Mouse (Mus musculus) thymus, postnatal 4 days (tissue): ENCODE results near the gene Gid8.
"Not testable (repeated sequence)": the region's sequence is repeated elsewhere in the genome, so short reads cannot be mapped to it uniquely, and the experiment has no call there.

Experiments used
- DNase-seq: peaks from one replicate; pipeline ENCODE4 v3.0.0; 2021

Gene Gid8

DNA sequence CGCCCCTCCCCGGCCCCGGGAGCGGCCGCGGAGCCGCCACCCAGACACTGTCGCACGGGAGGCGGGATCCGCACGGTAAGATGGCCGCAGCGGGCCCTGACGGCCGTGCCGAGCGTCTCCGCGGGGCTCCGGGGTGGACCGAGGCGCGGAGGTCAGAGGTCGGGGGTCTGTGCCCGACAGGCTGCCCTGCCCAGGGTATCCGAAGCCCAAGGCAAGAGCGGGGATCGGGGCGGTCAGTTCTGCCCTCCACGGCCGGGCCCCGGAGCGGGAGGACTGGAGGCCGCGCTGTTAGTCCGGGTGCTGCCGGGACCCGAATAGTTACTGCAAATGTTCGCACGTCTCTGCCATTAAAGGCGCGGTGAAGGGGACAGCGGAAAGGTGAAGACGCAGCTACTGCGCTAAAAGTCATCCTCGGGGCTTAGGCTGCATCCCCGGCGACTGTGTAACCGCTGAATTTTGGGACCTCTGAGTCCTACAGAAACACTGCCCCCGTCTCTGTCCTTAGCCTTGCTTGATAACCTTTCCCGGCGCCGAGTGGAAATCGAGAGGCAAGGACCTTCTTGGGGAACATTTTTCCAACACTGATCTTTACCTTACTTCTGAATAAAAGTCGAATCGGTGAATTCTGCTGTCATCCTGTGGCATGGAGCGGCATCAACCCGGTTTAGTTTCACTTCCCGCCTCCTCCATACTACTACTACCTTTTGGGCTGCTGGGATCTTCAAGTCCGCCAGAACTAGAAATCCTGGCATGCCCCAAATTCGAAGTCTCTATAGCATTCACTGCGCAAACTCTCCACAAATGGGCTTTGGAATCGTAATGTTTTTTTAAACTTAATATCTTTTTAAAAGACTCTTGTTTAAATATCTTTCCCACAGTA is 599 bp downstream of the Gid8 start:
- DNase-seq: no peak

DNA sequence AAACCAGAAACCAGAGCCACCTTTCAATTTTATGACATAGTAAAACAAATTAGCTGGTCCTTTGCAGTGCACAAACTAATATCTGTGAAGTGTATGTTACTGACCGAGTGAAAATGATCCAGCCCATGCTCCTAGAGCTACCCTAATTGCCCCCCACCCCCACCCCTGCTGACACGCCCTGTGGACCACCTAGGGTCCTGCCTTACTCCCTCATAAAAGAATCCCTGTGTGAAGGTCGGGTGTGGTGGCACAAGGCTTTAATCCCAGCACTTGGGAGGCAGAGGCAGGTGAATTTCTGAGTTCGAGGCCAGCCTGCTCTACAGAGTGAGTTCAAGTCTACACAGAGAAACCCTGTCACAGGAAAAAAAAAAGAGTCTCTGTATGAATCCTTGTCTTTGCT is 1.6 kb downstream of the Gid8 start:
- DNase-seq: no peak

DNA sequence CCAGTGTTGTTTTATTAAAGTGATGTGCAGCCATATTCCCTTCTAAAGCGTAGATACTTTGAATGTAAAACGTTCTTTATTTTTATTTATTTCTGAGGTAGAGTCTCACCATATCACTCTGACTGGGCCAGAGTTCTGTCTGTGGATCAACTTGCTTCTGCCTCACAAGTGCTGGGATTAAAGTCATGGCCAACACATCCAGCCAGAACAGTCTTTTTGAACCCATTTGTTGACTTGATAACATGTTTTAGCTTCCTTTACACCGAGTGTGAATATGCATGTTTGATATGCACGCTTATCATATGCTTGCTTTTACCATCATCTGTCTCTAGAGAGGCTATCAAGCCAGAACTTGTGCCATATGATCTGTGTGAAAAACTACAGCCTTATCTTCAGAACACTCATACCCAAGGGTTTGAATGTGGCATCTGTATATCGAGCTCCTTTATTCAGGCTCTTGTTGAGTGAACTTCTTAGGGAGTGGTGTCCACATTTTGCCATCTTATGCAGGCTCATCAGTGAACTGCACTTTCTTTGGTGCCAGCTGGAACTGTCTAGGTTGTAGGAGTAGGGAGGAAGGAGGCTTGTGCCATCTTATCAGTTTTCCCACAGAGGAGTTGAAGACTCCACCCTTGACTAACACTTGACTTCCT is 2.2 kb downstream of the Gid8 start:
- no peak for DNase-seq

DNA sequence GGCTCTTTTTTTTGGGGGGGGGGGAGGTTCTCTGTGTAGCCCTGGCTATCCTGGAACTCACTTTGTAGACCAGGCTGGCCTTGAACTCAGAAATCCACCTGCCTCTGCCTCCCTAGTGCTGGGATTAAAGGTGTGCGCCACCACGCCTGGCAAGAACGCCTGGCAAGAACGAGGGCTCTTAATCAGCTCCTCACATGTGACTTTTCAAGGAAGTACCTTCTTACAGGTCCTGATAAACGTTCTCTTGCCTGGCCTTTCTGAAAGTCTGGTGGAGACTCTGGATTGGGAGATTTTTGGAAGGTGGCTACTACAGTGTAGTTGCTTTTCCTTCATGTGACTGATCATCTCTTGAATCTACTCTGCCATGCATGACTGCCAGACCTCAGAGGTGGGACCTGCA is 12.8 kb downstream of the Gid8 start:
- DNase-seq: not testable (repeated sequence)

DNA sequence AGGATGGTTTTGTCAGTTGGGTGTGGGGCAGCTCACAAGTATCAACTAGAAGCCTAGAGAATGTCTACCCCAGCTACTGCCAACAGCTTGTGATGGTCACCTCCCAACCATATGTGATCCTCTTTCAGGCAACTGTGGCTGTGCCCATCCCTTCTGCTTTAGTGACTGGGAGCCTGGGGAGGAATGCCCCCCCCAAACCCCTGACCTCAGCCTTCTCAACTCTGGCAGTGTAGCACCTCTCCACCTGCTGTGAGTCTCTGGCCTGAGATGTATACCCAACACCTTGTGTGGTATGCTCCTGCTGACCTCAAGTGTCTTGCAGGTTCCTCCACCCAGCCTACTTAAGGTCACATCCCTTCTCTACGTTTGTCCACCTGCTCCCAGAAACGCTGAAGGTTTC is 13.9 kb downstream of the Gid8 start:
- no peak for DNase-seq

DNA sequence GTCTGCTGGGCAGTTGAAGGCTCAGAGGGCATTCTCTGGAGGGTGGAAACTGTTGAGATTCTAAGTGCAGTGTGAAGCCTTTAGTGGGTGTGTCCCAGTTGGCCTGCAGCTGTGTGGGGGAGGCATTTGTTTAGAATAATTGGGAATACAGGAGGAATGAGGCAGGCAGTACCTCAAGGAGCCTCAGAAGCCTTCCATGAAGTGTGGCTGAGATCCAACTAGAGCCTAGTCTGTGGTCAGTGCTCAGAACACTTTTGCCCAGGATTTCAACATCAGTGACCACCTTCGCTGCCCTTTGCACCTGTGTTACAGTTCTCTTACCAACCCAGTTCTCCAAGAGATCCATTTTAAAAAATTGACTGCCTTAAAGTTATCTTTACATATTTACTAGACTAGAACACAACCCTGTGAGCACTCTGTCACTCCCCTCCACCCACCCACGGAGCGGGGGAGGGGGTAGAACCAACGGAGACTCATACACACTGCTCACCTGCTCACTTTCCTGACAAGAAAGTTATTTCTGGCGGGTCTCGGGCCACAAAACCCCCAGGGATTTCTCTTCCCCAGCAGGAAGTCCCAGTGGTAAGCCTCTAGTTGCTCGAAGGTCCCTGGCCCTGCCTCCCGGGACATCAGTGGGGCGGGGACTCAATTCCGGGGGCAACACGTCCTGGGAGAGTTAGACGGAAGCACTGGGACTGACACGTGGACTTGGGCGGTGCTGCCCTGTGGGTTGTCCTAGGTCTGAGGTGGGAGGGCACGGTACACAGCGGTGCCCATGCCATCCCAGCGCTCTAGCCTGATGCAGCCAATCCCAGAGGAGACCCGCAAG is 14.9 kb downstream of the Gid8 start, which contains the start of gene Slc17a9:
Gene Slc17a9, plus strand, starts transcription at position 679 of the 829 bp plus-strand sequence.
- DNase-seq: peak; percentile 56

DNA sequence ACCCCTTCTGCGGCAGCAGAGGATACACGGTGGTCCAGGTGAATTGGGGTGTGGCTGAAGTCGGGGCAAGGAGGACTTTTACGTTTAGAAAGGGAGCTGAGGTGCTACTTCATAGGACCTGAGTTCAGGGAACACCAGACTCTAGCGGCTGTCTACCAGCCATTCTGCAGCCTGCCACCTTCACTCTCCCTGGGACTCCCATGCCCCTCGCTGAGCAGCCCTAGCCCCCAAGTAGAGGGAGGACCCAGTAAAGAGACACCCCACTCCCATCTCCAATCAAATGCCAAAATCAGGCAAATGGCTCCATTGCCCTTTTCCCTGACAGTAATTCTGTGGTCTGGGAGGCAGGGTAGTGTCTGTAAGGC is 15.5 kb downstream of the Gid8 start:
- DNase-seq: no peak

DNA sequence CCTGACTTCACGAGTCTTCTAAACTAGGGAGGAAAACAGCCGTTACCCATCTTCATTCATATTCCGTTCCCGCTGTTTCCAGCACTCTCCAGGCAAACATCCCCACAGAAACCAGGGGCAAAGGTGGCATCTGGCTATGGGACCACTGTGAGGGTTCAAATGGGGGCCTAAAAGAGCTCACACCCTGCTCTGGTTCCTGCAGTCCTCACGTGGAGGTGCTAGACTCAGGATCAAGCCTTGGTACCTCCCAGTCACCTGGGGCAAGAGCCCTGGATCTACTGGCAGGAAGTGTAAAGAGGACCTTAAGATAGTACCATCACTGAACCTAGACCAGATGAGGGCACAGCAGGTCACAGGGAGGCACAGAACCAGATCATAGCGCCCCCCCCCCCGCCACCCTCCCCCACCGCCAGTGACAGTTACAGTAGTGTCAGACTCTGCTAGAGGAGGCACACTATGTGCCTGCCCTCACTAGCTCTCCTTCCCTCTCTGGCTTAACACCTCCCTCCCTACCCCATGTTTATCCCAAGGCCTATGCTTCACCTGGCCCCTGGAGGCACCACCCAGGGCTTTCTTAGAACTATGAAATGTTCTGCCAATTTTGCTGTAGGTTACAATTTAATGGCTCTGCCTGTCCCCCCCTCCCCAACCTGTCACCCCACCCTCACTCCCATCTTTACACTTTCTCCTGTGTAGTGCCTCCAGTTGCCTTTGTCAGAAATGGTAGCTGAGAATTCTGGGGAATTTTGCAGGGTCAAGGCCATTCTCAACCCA is 16.1 kb downstream of the Gid8 start:
- no peak for DNase-seq

DNA sequence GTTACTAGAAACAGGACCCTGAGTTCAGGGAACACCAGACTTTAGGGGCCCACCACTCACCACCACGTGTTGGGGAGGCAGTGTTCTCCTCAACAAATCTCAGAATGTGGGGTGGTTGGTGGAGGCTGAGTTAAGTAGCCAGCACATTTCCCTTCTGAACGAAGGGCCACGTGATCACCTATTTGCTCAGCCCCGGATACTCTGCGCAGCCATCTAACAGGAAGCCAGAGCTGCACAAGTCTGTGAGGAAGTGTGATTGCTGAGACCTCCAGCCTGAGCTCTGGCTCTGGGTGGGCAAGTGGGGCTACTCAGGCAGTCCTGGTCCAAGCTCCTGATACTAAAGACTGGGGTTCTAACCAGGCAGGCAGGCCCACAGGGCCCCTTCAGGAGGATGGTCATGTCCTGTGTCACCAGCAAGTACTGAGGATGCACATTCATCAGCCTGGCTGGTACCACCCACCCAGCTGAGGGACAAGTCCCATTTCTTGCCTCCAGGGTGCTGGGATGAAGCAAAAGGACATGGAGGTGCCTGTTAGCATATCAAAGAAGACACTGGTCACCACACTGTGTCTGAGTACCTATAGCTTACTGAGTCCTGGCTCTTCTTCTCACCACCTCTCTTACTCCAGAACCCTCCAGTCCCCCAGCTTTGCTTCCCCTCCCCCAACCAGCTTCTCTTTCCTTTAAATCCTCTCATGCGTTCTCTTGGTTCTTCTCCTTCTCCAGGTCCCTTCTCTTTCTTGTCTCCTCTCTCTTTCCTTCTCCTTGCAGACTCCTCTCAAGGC is 16.9 kb downstream of the Gid8 start:
- peak; percentile 65 for DNase-seq

DNA sequence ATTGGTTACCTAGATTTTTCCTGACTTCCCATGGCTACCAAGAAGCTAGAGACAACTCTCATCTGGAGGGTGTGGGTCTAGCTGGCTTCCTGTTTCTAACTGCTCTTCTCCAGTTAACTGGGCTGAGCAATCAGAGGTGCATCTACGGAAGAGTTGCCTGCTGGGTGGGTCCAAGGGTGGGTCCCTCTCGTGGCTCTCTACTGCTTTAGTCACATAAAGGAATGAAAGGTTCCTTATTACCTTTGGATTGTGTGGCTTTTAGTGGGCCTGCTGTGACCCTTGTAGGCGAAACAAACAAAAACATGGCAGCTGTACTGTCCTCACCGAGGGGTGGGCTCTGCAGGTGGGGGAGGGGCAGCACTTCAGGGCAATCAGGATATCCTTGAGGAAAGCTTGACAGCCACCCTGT is 17.7 kb downstream of the Gid8 start:
- no peak for DNase-seq

DNA sequence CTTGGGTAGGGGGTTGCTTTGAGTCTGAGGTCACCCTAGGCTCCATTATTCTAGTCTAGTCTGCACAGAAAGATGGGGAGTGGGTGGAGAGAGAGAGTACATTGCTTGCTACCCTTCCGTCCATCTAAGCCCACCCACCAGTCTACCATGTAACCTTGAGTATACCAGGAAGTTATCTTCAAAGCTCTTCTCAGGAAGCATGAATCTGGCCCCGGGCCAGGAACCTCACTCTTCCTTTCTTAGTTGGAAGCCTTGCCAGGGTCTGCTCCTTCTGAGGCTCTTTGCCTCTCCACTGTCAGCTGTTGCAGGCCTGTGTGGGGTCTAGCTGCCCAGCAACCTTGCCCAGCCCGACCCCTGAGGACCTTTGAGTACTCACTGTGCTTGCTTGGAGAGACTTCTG is 21.1 kb downstream of the Gid8 start:
- DNase-seq: peak; percentile 57

DNA sequence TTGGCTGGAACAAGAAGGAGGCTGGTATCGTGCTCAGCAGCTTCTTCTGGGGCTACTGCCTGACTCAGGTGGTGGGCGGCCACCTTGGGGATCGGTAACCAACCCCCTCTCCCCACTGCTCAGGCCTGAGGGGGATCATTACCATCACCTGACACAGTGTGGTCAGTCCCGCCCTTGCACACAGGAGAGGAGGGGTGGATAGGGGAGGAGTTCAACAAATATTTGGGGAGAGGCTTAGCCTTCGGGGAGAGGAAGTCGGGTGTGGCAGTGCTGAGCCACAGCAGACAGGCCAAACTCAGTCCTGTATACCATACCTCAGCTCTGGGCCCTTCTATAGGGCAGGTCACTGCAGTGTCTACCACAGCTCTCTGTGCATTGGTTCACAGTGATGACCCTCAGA is 22.1 kb downstream of the Gid8 start:
- no peak for DNase-seq

DNA sequence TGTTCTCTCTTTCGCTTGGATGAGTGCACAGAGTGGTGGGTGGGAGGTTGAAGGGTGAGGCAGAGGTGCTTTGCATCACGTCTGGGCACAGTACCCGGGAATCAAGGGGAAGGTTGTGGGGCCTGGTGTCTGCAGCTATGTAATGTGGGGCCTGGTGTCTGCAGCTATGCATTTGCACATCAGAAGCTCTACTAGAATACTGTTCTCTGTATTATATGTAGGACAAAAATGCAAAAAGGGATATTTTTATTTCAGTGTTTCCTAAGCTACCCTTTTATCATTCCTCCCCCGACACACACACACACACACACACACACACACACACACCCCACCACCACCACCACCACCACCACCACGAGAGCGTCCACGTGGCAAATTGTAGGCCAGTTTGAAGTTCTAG is 25.3 kb downstream of the Gid8 start:
- DNase-seq: no peak

DNA sequence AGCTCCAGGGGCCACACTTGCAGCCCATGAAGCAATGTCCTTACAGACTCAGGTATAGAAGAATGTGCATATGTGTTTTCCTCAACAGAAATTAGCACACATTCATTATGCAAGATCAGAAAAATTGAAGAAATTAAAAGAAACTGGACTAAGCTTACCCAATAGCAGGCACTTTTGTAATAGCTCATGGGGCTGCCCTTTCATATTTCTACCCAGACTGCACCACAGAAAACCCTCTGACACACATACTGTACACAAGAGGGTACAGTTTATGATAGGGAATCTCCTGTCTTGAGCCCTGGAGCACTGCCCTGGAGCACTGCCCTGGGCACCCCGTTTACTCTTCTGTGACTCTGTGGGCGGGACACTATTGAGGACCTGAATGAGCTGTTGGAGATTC is 28.1 kb downstream of the Gid8 start:
- no peak for DNase-seq

DNA sequence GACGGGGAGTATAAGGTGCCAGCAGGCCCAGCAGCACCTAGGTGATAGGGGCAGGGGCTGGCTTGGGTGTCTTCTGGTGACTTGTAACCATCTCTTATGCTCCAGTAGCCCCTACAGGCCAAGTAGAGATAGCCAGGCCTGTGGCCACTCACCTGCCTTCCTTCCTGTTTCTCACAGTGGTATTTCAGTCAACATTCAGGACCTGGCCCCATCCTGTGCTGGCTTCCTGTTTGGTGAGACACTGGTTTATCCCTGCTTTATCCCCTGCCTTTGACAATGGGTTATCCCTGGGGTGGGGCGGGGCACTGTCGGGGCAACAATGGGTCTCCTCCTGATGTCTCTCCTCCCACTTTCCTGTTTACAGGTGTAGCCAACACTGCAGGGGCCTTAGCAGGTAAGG is 30.4 kb downstream of the Gid8 start:
- no peak for DNase-seq

DNA sequence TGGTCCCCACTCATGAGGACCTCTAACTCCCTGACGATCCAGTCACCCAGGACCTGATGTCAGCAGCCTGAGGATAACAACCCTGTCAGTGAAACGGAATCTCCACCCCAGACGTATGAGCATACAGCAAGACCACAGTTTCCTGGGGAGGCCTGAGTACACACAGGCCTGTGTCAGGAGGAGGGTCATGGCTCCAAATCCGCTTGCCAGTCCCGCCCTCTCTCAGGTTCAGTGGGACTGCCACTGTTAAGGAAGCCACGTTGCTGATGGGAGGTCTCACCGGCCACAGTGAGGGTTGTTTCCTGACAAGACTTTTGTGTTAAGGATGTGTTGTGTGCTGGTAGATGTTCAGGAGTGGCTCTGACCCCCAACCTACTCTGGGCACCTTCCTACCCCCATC is 31.5 kb downstream of the Gid8 start:
- no peak for DNase-seq

DNA sequence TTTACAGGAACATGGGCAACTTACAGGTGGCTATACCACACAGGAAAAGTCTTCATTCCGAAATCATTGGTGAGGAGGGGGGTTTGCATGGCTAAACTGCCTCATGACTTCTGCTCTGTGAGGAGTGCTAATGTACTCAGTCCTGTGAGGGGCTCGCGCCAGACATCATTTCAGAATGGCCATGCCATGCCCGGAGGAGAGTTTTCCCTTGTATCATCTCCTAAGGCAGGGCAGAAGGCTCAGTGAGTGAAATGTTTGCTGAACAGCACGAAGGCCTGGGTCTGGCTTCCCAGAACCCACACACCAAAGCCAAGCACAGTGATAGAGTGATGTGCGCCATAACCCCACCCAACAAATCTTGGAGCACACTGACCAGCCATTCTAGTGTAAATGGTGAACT is 32.9 kb downstream of the Gid8 start:
- DNase-seq: no peak

DNA sequence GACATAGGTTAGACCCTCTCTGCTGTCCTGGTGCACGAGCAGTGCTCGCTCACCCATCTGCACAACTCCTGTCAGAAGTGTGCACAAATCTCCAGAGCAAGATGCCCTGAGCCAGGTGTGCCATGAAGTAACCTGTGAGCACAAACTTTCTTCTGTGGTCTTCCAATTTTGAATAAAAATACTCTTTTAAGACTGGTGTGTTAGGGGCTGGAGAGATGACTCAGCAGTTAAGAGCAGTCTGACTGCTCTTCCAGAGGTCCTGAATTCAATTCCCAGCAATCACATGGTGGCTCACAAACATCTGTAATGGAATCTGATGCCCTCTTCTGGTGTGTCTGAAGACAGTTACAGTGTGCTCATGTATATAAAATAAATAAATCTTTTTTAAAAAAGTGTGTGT is 33.4 kb downstream of the Gid8 start:
- DNase-seq: no peak

DNA sequence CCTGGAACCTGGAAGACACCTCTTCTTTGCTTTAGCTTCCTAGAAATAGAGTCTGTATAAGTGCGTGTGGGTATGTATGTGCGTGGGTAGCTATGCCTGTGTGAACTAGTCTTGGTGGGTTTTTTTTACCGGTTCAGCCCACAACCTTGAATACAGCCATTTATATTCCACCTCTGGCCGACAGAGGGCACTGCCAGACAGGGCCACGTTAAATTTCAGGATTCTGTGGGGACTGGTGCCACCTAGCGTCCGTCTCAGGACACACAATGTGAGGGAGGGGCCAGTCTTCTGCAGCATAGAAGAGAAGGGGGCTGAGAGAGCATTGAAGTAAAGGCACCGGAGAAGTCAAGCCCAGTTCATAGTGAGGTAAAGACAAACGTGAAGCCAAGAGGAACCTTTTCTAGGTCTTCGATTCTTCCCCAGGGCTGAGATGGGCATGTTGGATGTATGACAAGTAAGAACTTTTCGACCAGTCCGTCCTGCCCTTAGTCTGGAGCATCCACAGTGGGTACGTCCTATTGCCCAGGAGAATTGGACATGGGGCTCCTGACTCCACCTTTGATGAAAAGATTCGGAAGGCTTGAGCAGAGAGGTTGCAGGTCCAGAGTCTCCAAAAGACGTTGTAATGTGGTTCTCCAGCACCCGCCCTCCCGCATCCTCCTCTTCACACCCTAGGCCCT is 35.5 kb downstream of the Gid8 start:
- peak; percentile 94 for DNase-seq

DNA sequence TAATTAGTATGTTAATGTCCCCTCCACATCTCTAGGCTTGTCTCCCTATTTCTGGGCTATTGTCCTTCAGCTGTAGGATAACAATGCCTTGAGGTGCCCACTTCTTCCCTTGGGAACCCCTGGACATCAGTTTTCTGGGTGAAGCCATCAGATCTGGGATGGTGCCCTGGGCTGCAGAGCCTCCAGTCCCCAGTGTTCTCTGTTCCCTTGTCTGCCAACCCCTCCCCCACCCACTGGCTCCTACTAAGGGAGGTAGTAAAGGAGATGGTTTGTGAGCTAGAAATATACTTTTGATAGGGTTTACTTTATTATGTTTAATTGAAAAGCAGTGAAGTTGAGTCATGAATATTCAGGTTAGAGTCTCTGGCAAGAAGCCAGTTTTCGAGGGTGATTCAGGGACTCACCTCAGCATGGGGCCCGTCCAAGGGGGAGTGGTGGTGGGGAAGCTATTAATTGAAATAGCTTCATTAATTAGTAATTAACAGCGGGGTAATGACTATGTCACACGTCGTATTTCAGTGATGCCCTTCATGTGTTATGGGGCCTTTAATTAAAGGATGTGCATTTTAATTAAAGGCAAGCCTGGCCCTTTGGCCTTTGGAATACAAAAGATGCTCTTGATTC is 36.8 kb downstream of the Gid8 start:
- DNase-seq: no peak

DNA sequence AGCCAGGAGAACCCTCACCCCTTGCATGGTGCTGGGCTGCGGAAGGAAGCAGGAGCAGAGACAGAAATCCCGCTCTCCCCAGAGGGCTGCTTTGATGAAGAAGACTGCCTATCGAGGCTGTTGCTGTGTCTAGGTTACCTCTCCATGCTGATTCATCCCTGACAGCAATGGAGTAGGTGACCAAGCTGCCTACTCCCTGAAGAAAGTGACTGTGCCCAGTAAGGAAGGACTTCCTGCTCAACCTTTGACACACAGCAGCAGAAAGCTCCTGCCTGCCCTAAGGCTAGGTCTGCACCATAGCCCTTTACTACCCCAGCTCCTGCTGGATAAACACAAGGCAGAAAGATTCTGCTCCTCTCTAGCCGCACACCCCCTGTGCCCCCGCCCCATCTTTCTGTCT is 39.0 kb downstream of the Gid8 start:
- no peak for DNase-seq
